Mouse (Mus musculus) G1E (cell line): Measurements from ENCODE around the gene Olfr1197.

ENCODE experiments used
- GATA1 ChIP-seq: IDR thresholded peaks from 2 replicates; pipeline ENCODE4 v1.6.1; 2012; ENCODE audit warnings: borderline replicate concordance, low read length, inconsistent platforms, mixed read lengths
- POLR2AphosphoS5 ChIP-seq: IDR thresholded peaks from 2 replicates; pipeline ENCODE4 v1.6.1; 2012; ENCODE audit warnings: low read depth, low read length, inconsistent platforms; ENCODE audit not compliant: insufficient replicate concordance

DNA sequence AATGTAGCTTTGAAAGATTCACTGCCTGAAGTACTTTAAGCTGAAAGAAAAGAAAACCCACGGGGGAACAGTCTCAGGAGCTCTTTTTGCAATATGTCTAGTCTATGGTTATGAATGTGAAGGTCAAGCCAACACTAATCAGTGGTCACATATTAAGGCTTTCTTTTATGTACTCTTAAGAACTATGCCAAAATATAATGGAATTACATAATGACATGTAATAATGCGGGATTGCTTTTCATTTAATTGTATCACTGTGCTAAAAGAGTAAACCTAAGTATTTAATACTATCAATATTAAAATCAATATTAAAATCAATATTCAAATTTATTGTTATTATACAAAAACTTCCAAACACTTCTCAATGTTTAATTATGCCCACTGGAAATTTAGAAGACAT is 27.7 kb downstream of the Olfr1197 start, which contains the start of gene Olfr1196:
- TF ChIP-seq GATA1: no peak
- TF ChIP-seq POLR2AphosphoS5: no peak
